Mouse (Mus musculus) limb, embryonic 11.5 days (tissue): ENCODE results near the gene Gbf1. TPM values are rescaled to one million over a fixed set of nuclear protein-coding genes. Genes with fewer than 3 reads are reported as not detected.

ENCODE experiments used
- ATAC-seq: fragments of 200-750 bp; cut with Nextera tagmentation; 2 replicates; pipeline ENCODE4 v1.8.0; 2017; ENCODE audit warnings: low read depth; ENCODE audit not compliant: insufficient number of reproducible peaks, low FRiP score, low TSS enrichment
- DNase-seq: peaks from one replicate; pipeline ENCODE4 v3.0.0-alpha.2; 2015; ENCODE audit warnings: low spot score
- H3K27ac ChIP-seq: fragments of 300-500 bp; sonication (generic); replicated peaks from 2 replicates; pipeline ENCODE4 v1.5.1; 2014; ENCODE audit warnings: low read depth, mild to moderate bottlenecking, low read length
- H3K27me3 ChIP-seq: fragments of 300-500 bp; sonication (generic); 2 replicates; pipeline ENCODE4 v1.6.1; 2014; ENCODE audit warnings: mild to moderate bottlenecking, low read length, mixed read lengths; ENCODE audit not compliant: control insufficient read depth, insufficient read depth
- H3K36me3 ChIP-seq: fragments of 300-500 bp; sonication (generic); 2 replicates; pipeline ENCODE4 v1.6.1; 2014; ENCODE audit warnings: mild to moderate bottlenecking, low read length, moderate library complexity, mixed read lengths; ENCODE audit not compliant: control insufficient read depth, insufficient read depth
- H3K4me1 ChIP-seq: fragments of 300-500 bp; sonication (generic); 2 replicates; pipeline ENCODE4 v1.6.1; 2014; ENCODE audit warnings: low read length, mixed read lengths; ENCODE audit not compliant: control insufficient read depth, insufficient read depth
- H3K4me2 ChIP-seq: fragments of 300-500 bp; sonication (generic); 2 replicates; pipeline ENCODE4 v1.6.1; 2014; ENCODE audit warnings: low read depth, mild to moderate bottlenecking, moderate library complexity; ENCODE audit not compliant: severe bottlenecking
- H3K4me3 ChIP-seq: fragments of 300-500 bp; sonication (generic); 2 replicates; pipeline ENCODE4 v1.5.1; 2014; ENCODE audit warnings: low read depth, low read length
- H3K9ac ChIP-seq: fragments of 300-500 bp; sonication (generic); 2 replicates; pipeline ENCODE4 v1.6.1; 2014; ENCODE audit warnings: mild to moderate bottlenecking, low read length
- H3K9me3 ChIP-seq: fragments of 300-500 bp; sonication (generic); 2 replicates; pipeline ENCODE4 v1.6.1; 2016; ENCODE audit warnings: low read length; ENCODE audit not compliant: control insufficient read depth
- WGBS: fragments of 180-500 bp; shearing (Covaris S2); extraction: QIAGEN DNeasy Blood & Tissue Kit; methylation state at CpG from one replicate; pipeline ENCODE4 v1.1.7; 2014; 5-methylcytosine and 5-hydroxymethylcytosine counted together
- polyA plus RNA-seq: library from polyadenylated mRNA; unstranded; fragments of >200 nt; fragmentation: Nextera tagmentation; extraction: Ambion mirVana; gene quantifications from 2 replicates; pipeline ENCODE4 v1.2.1, GENCODE M21; 2014

Gene Gbf1
- polyA plus RNA-seq, 1 experiment from 2014 or later = 35.0 TPM

DNA sequence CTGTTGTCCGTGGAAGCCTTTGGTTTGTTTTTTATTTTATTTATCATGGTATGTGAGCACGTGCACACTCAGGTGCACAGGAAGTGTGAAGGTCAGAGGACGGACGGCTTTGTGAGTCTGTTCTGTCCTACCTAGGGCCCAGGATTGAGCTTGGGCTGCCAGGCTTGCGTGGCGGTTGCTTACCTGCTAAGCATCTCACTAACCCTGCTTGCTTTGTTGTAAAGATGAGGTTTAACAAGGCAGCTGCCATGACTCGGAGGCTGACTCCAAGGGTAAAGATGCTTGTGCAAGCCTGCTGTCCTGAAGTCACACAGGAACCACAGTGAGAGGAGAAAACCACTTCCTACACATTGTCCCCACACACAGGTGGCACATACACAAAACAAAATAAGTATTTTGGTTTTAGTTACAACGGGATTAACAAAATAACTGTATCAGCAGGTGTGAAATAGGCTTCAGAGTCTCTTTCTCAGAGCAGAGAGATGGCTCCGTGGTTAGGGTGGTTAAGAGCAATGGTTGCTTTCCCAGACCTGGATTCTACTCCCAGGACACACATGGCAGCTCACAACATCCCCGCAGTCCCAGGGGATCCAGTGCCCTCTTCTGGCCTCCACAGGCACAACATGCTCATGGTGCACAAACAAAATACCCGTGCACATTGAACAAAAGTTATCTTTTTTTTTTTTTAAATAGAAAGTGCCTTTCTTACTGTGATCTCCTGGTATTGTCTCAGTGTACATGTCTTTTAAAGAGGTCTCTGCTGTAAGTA lies 130.0 kb downstream of the Gbf1 start:
- Histone ChIP-seq H3K9ac (no peak overlapping the region), H3K27me3 (no peaks in the 10 kb centered on the region), H3K4me1 (no peaks in the 10 kb centered on the region), H3K4me3 (no peak overlapping the region), H3K27ac (no peak overlapping the region), H3K36me3 (peaks cover 14% of the 10 kb centered on the region), H3K4me2 (no peak overlapping the region), H3K9me3 (no peaks in the 10 kb centered on the region)
- DNase-seq (no peak), ATAC-seq (no peak)
- WGBS = 89% methylated on average over 11 of the region's 11 CpGs

DNA sequence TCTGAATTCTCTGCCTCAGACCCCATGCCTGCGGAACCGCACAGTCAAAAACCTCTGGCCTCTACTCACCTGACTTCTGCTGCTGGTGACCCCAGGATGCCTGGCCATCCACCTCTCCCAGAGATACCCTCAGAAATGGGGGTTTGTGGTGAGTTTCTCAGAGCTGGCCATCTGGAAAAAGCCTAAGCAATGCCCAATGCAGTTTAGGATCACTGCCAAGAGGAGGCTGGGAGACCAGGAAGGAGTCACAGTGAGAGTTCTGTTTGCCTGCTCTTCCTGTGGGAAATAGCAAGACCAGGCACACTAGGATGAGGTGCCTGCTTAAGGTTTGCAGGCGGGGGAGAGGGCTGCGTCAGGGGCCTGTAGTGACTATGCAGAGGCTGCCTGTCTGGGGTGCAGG lies 132.4 kb downstream of the Gbf1 start:
- Histone ChIP-seq H3K9ac (no peak overlapping the region), H3K27me3 (no peaks in the 10 kb centered on the region), H3K27ac (no peak overlapping the region), H3K4me1 (no peaks in the 10 kb centered on the region), H3K36me3 (peaks cover 14% of the 10 kb centered on the region), H3K4me2 (no peak overlapping the region), H3K9me3 (no peaks in the 10 kb centered on the region), H3K4me3 (no peak overlapping the region)
- ATAC-seq (no peak), DNase-seq (no peak)
- WGBS = 93% methylated on average over 4 of the region's 4 CpGs

- 86% methylated on average over 7 of the region's 7 CpGs for WGBS
- Histone ChIP-seq H3K36me3 (peaks cover 14% of the 10 kb centered on the region), H3K4me2 (no peak overlapping the region), H3K4me3 (no peak overlapping the region), H3K27ac (no peak overlapping the region), H3K27me3 (no peaks in the 10 kb centered on the region), H3K9ac (no peak overlapping the region), H3K4me1 (no peaks in the 10 kb centered on the region), H3K9me3 (no peaks in the 10 kb centered on the region)
- ATAC-seq = no peak
- no peak for DNase-seq
Measured at GRCm38 (mm10) chr19:46285631-46286030, 133.3 kb downstream of the Gbf1 start.

GRCm38 (mm10) chr19:46286047-46286446 lies 133.7 kb downstream of the Gbf1 start:
- peaks cover 14% of the 10 kb centered on the region for H3K36me3 ChIP-seq
- ATAC-seq = no peak

GRCm38 (mm10) chr19:46286926-46287325 lies 134.6 kb downstream of the Gbf1 start:
- Histone ChIP-seq H3K9me3 (no peaks in the 10 kb centered on the region), H3K4me1 (no peaks in the 10 kb centered on the region), H3K36me3 (peaks cover 14% of the 10 kb centered on the region), H3K4me3 (no peak overlapping the region), H3K4me2 (no peak overlapping the region), H3K27me3 (no peaks in the 10 kb centered on the region), H3K27ac (no peak overlapping the region), H3K9ac (no peak overlapping the region)
- ATAC-seq (no peak), DNase-seq (no peak)
- WGBS = 89% methylated on average over 3 of the region's 3 CpGs

More at GRCm38 (mm10) chr19:46286047-46286446, 133.7 kb downstream of the Gbf1 start:
- Histone ChIP-seq H3K4me2 (no peak overlapping the region), H3K9ac (no peak overlapping the region), H3K27ac (no peak overlapping the region), H3K27me3 (no peaks in the 10 kb centered on the region), H3K9me3 (no peaks in the 10 kb centered on the region), H3K4me1 (no peaks in the 10 kb centered on the region), H3K4me3 (no peak overlapping the region)
- DNase-seq = no peak
- WGBS = 95% methylated on average over 6 of the region's 6 CpGs

GRCm38 (mm10) chr19:46287566-46287965 lies 135.3 kb downstream of the Gbf1 start:
- Histone ChIP-seq H3K4me2 (no peak overlapping the region), H3K9me3 (no peaks in the 10 kb centered on the region), H3K4me3 (no peak overlapping the region), H3K27ac (no peak overlapping the region), H3K27me3 (no peaks in the 10 kb centered on the region), H3K9ac (no peak overlapping the region), H3K36me3 (peaks cover 10% of the 10 kb centered on the region), H3K4me1 (no peaks in the 10 kb centered on the region)
- ATAC-seq (no peak), DNase-seq (no peak)
- WGBS = 91% methylated on average over 3 of the region's 3 CpGs

DNA sequence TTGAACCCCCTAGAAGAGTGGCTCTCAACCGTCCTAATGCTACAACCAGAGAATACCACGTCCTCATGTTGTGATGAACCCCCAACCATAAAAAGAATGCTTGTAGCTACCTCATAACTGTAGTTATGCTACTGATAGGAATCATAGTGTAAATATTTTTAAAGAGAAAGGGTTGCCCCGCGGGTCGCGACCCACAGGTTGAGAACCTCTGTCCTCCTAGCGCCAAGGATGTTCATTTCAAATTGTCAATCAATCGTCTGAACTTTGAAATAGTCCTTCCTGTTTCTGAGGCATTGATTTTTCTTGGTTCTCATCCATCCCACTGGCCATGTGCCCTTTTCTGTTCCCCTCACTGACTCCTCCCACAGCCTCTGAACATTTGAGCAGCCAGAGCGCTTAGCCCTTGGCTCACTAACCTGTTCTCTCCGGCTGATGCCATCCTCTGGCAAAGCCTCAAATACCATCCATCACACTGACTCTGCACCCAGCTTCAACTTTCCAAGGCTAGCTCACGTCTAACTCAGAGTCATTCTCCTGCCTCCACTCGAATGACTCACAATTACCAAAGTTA lies 138.3 kb downstream of the Gbf1 start:
- Histone ChIP-seq H3K9ac (no peak overlapping the region), H3K27ac (no peak overlapping the region), H3K36me3 (0 out of 2 replicates have a peak, but pooled peaks cover 3% of the 10 kb centered on the region), H3K4me3 (no peak overlapping the region), H3K4me2 (no peak overlapping the region), H3K27me3 (no peaks in the 10 kb centered on the region), H3K4me1 (no peaks in the 10 kb centered on the region), H3K9me3 (no peaks in the 10 kb centered on the region)
- ATAC-seq = no peak
- no peak for DNase-seq
- WGBS = 69% methylated on average over 12 of the region's 12 CpGs

- 72% methylated on average over 4 of the region's 4 CpGs for WGBS
- H3K27me3 ChIP-seq = no peaks in the 10 kb centered on the region
- no peaks in the 10 kb centered on the region for H3K9me3 ChIP-seq
- no peaks in the 10 kb centered on the region for H3K36me3 ChIP-seq
- ATAC-seq (no peak), DNase-seq (no peak)
- H3K27ac ChIP-seq = no peak overlapping the region
- no peak overlapping the region for H3K4me3 ChIP-seq
- no peaks in the 10 kb centered on the region for H3K4me1 ChIP-seq
- H3K4me2 ChIP-seq = no peak overlapping the region
- H3K9ac ChIP-seq = no peak overlapping the region
Measured at GRCm38 (mm10) chr19:46296938-46297337, 144.6 kb downstream of the Gbf1 start.
